Mouse (Mus musculus): ENCODE data around the gene Fam214a.

- TF ChIP-seq POLR2A (IDR thresholded peaks at IDR 0.05; ENCODE audit: low read depth, low read length) (no peak), CTCF (IDR thresholded peaks at IDR 0.05; ENCODE audit: extremely low read depth, insufficient read length, insufficient replicate concordance, low read depth, low read length) (no peak)
Measured at GRCm38 (mm10) chr9:75051841-75052240, 99.2 kb downstream of the Fam214a start.

Measured in small intestine, adult 2 months (tissue).